Mouse (Mus musculus) forebrain, embryonic 16.5 days (tissue): ENCODE measurements at regions not wholly inside any gene's neighbourhood (a gene's known extent, or its start where the extent isn't known, plus 50 kb on each side); places are given as distances from the start of the nearest gene placed in this dataset.

ENCODE experiments used
- ATAC-seq: fragments of 200-750 bp; cut with Nextera tagmentation; 2 replicates; pipeline ENCODE4 v1.8.0; 2017; ENCODE audit warnings: mild to moderate bottlenecking, moderate library complexity
- H3K27ac ChIP-seq: fragments of 300-500 bp; sonication (generic); 2 replicates; pipeline ENCODE4 v1.5.1; 2014; ENCODE audit warnings: low read length, control low read depth
- H3K27me3 ChIP-seq: fragments of 300-500 bp; sonication (generic); replicated peaks from 2 replicates; pipeline ENCODE4 v1.6.1; 2014; ENCODE audit warnings: low read length; ENCODE audit not compliant: control insufficient read depth, insufficient read depth
- H3K36me3 ChIP-seq: fragments of 300-500 bp; sonication (generic); 2 replicates; pipeline ENCODE4 v1.6.1; 2014; ENCODE audit not compliant: control insufficient read depth, insufficient read depth
- H3K4me1 ChIP-seq: fragments of 300-500 bp; sonication (generic); replicated peaks from 2 replicates; pipeline ENCODE4 v1.6.1; 2014; ENCODE audit warnings: low read length; ENCODE audit not compliant: control insufficient read depth, insufficient read depth
- H3K4me2 ChIP-seq: fragments of 300-500 bp; sonication (generic); 2 replicates; pipeline ENCODE4 v1.6.1; 2014; ENCODE audit warnings: mild to moderate bottlenecking, low read length, control low read depth
- H3K4me3 ChIP-seq: fragments of 300-500 bp; sonication (generic); replicated peaks from 2 replicates; pipeline ENCODE4 v1.5.1; 2014; ENCODE audit warnings: mild to moderate bottlenecking, low read length, control low read depth
- H3K9ac ChIP-seq: fragments of 300-500 bp; sonication (generic); replicated peaks from 2 replicates; pipeline ENCODE4 v1.6.1; 2014; ENCODE audit warnings: low read depth, low read length, control low read depth
- H3K9me3 ChIP-seq: fragments of 300-500 bp; sonication (generic); 2 replicates; pipeline ENCODE4 v1.6.1; 2016; ENCODE audit warnings: low read length; ENCODE audit not compliant: control insufficient read depth
- WGBS: fragments of 180-500 bp; shearing (Covaris S2); extraction: QIAGEN DNeasy Blood & Tissue Kit; methylation state at CpG from one replicate; pipeline ENCODE4 v1.1.7; 2014; 5-methylcytosine and 5-hydroxymethylcytosine counted together

- no peak overlapping the region for H3K4me3 ChIP-seq
- 76% methylated on average over 6 of the region's 6 CpGs for WGBS
- H3K36me3 ChIP-seq, result no peaks in the 10 kb centered on the region
- no peak overlapping the region for H3K9ac ChIP-seq
- no peaks in the 10 kb centered on the region for H3K9me3 ChIP-seq
- H3K4me2 ChIP-seq, result no peak overlapping the region
- peaks cover 5% of the 10 kb centered on the region for H3K4me1 ChIP-seq
- no peak overlapping the region for H3K27ac ChIP-seq
- ATAC-seq, result no peak
- H3K27me3 ChIP-seq, result no peaks in the 10 kb centered on the region
Observed at GRCm38 (mm10) chr10:37079535-37079934, 59.2 kb downstream of the Marcks start.

GRCm38 (mm10) chr10:37078439-37078838 is 60.3 kb downstream of the Marcks start:
- Histone ChIP-seq H3K27ac (no peak overlapping the region), H3K4me2 (no peak overlapping the region), H3K4me3 (no peak overlapping the region), H3K36me3 (no peaks in the 10 kb centered on the region), H3K27me3 (no peaks in the 10 kb centered on the region), H3K4me1 (peaks cover 5% of the 10 kb centered on the region), H3K9me3 (no peaks in the 10 kb centered on the region), H3K9ac (no peak overlapping the region)
- 4% methylated on average over 5 of the region's 5 CpGs for WGBS
- ATAC-seq, result peak; percentile 91

GRCm38 (mm10) chr10:37077741-37078140 is 61.0 kb downstream of the Marcks start:
- no peaks in the 10 kb centered on the region for H3K9me3 ChIP-seq
- 92% methylated on average over 2 of the region's 2 CpGs for WGBS
- H3K36me3 ChIP-seq, result no peaks in the 10 kb centered on the region
- no peak overlapping the region for H3K27ac ChIP-seq
- ATAC-seq, result no peak
- H3K4me2 ChIP-seq, result no peak overlapping the region
- peaks cover 5% of the 10 kb centered on the region for H3K4me1 ChIP-seq
- H3K4me3 ChIP-seq, result no peak overlapping the region
- no peak overlapping the region for H3K9ac ChIP-seq
- no peaks in the 10 kb centered on the region for H3K27me3 ChIP-seq

- H3K4me3 ChIP-seq, result no peak overlapping the region
- H3K4me1 ChIP-seq, result no peaks in the 10 kb centered on the region; the same call in 1 of the 2 replicates
- H3K27ac ChIP-seq, result no peak overlapping the region
- H3K9ac ChIP-seq, result no peak overlapping the region
- no peaks in the 10 kb centered on the region for H3K27me3 ChIP-seq
- no peaks in the 10 kb centered on the region for H3K9me3 ChIP-seq
- ATAC-seq, result peak; percentile 82
- H3K4me2 ChIP-seq, result no peak overlapping the region
- no peaks in the 10 kb centered on the region for H3K36me3 ChIP-seq
- 8% methylated on average over 5 of the region's 5 CpGs for WGBS
Observed at GRCm38 (mm10) chr10:37072834-37073233, 65.9 kb downstream of the Marcks start.

GRCm38 (mm10) chr10:37072061-37072460 is 66.7 kb downstream of the Marcks start:
- no peak overlapping the region for H3K4me2 ChIP-seq
- H3K4me1 ChIP-seq, result no peaks in the 10 kb centered on the region; the same call in 1 of the 2 replicates
- WGBS, result 93% methylated on average over 5 of the region's 5 CpGs
- no peak overlapping the region for H3K27ac ChIP-seq
- no peaks in the 10 kb centered on the region for H3K27me3 ChIP-seq
- H3K9me3 ChIP-seq, result no peaks in the 10 kb centered on the region
- ATAC-seq, result no peak
- H3K36me3 ChIP-seq, result no peaks in the 10 kb centered on the region
- no peak overlapping the region for H3K9ac ChIP-seq
- H3K4me3 ChIP-seq, result no peak overlapping the region

GRCm38 (mm10) chr10:37071420-37071819 is 67.3 kb downstream of the Marcks start:
- Histone ChIP-seq H3K36me3 (no peaks in the 10 kb centered on the region), H3K4me3 (no peak overlapping the region), H3K4me1 (no peaks in the 10 kb centered on the region), H3K27me3 (no peaks in the 10 kb centered on the region), H3K9ac (no peak overlapping the region), H3K4me2 (no peak overlapping the region), H3K27ac (no peak overlapping the region), H3K9me3 (no peaks in the 10 kb centered on the region)
- 80% methylated on average over 2 of the region's 2 CpGs for WGBS
- ATAC-seq, result no peak
